Mouse (Mus musculus): ENCODE measurements around the gene Fam210b. TPM values are rescaled to one million over a fixed set of nuclear protein-coding genes. Genes with fewer than 3 reads are reported as not detected.
"Not testable (repeated sequence)": the region's sequence is repeated elsewhere in the genome, so short reads cannot be mapped to it uniquely, and the experiment has no call there.

Fam210b gene
- polyA plus RNA-seq (2014; fragmentation: Nextera tagmentation; extraction: Ambion mirVana), result 51.5 and 53.1 TPM in 2 replicates

GRCm38 (mm10) chr2:172345258-172345738 is at the start of gene Fam210b:
Gene Fam210b (plus strand): TSS chr2:172345565.
- DNase-seq (ENCODE audit: low spot score), result peak; percentile 99
- H3K4me2 ChIP-seq (ENCODE audit: low read length), result peak within 1 kb of the TSS; percentile 95
- H3K9me3 ChIP-seq (replicated peaks; ENCODE audit: control insufficient read depth, low read length), result no peaks in the 10 kb centered on the region
- ATAC-seq, result peak; percentile 93
- no peaks in the 10 kb centered on the region for H3K27me3 ChIP-seq (replicated peaks; ENCODE audit: control insufficient read depth, insufficient read depth, low read length)
- peak within 1 kb of the TSS; percentile 81 for H3K9ac ChIP-seq (ENCODE audit: low read length)
- H3K4me3 ChIP-seq (ENCODE audit: low read depth, low read length), result peak within 1 kb of the TSS; percentile 67
- H3K36me3 ChIP-seq (ENCODE audit: control insufficient read depth, insufficient read depth, low read length), result peaks cover 4% of the 10 kb centered on the region; the same call in 1 of the 2 replicates
- 1% methylated on average over 33 of the region's 35 CpGs for WGBS
- peaks cover 25% of the 10 kb centered on the region for H3K4me1 ChIP-seq (ENCODE audit: control insufficient read depth, insufficient read depth, low read length)
- H3K27ac ChIP-seq (ENCODE audit: low read depth, low read length), result peak within 1 kb of the TSS; percentile 80

DNA sequence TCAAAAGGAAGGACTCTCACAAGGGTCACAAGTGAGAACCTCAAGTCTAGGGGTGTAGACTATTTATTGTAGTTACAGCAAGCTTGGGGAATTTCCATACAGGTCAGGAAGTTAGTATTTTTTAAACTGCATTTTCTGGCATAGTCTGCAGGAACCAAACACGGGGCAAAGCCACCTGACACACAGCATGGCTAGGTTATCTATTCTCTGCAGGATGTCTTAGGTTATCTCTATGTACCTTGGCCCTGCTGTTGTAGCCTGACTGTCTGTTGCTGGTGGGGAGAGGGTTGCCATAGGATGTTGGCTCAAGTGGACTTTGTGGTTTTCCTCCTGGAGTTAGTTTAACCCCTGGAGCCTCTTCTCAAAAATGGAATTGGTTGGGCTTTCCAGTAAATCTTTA is 47.3 kb upstream of the Fam210b start:
- ATAC-seq (no peak), DNase-seq (ENCODE audit: low spot score) (no peak)
- Histone ChIP-seq H3K4me3 (ENCODE audit: low read depth, low read length) (no peak overlapping the region), H3K36me3 (ENCODE audit: control insufficient read depth, insufficient read depth, low read length) (no peaks in the 10 kb centered on the region), H3K9ac (ENCODE audit: low read length) (no peak overlapping the region), H3K9me3 (replicated peaks; ENCODE audit: control insufficient read depth, low read length) (no peaks in the 10 kb centered on the region), H3K27me3 (replicated peaks; ENCODE audit: control insufficient read depth, insufficient read depth, low read length) (no peaks in the 10 kb centered on the region), H3K4me1 (ENCODE audit: control insufficient read depth, insufficient read depth, low read length) (peaks cover 15% of the 10 kb centered on the region), H3K4me2 (ENCODE audit: low read length) (no peak overlapping the region), H3K27ac (ENCODE audit: low read depth, low read length) (no peak overlapping the region)
- WGBS, result 70% methylated on average over 1 of the region's 1 CpGs

GRCm38 (mm10) chr2:172298542-172298941 is 46.8 kb upstream of the Fam210b start:
- no peak overlapping the region for H3K27ac ChIP-seq (ENCODE audit: low read depth, low read length)
- no peaks in the 10 kb centered on the region for H3K27me3 ChIP-seq (replicated peaks; ENCODE audit: control insufficient read depth, insufficient read depth, low read length)
- ATAC-seq, result no peak
- no peak overlapping the region for H3K4me2 ChIP-seq (ENCODE audit: low read length)
- no peak for DNase-seq (ENCODE audit: low spot score)
- no peaks in the 10 kb centered on the region for H3K36me3 ChIP-seq (ENCODE audit: control insufficient read depth, insufficient read depth, low read length)
- H3K4me3 ChIP-seq (ENCODE audit: low read depth, low read length), result no peak overlapping the region
- WGBS, result 27% methylated on average over 1 of the region's 1 CpGs
- H3K9ac ChIP-seq (ENCODE audit: low read length), result no peak overlapping the region
- peaks cover 13% of the 10 kb centered on the region for H3K4me1 ChIP-seq (ENCODE audit: control insufficient read depth, insufficient read depth, low read length)
- no peaks in the 10 kb centered on the region for H3K9me3 ChIP-seq (replicated peaks; ENCODE audit: control insufficient read depth, low read length)

- Histone ChIP-seq H3K9me3 (replicated peaks; ENCODE audit: control insufficient read depth, low read length) (no peaks in the 10 kb centered on the region), H3K9ac (ENCODE audit: low read length) (no peak overlapping the region; the same call in 1 of the 2 replicates), H3K27ac (ENCODE audit: low read depth, low read length) (no peak overlapping the region), H3K4me3 (ENCODE audit: low read depth, low read length) (no peak overlapping the region), H3K4me1 (ENCODE audit: control insufficient read depth, insufficient read depth, low read length) (peaks cover 16% of the 10 kb centered on the region), H3K27me3 (replicated peaks; ENCODE audit: control insufficient read depth, insufficient read depth, low read length) (no peaks in the 10 kb centered on the region), H3K4me2 (ENCODE audit: low read length) (no peak overlapping the region), H3K36me3 (ENCODE audit: control insufficient read depth, insufficient read depth, low read length) (no peaks in the 10 kb centered on the region)
- ATAC-seq, result peak; percentile 47; the same call in 1 of the 2 replicates
- WGBS, result 2% methylated on average over 14 of the region's 14 CpGs
- DNase-seq (ENCODE audit: low spot score), result peak; percentile 58
These were observed 46.0 kb upstream of the Fam210b start for GRCm38 (mm10) chr2:172299126-172299921.

GRCm38 (mm10) chr2:172302396-172302795 is 43.0 kb upstream of the Fam210b start:
- no peaks in the 10 kb centered on the region for H3K27me3 ChIP-seq (replicated peaks; ENCODE audit: control insufficient read depth, insufficient read depth, low read length)
- DNase-seq (ENCODE audit: low spot score), result no peak
- H3K4me3 ChIP-seq (ENCODE audit: low read depth, low read length), result no peak overlapping the region
- no peaks in the 10 kb centered on the region for H3K9me3 ChIP-seq (replicated peaks; ENCODE audit: control insufficient read depth, low read length)
- H3K4me1 ChIP-seq (ENCODE audit: control insufficient read depth, insufficient read depth, low read length), result peaks cover 19% of the 10 kb centered on the region
- 94% methylated on average over 5 of the region's 5 CpGs for WGBS
- no peak overlapping the region for H3K27ac ChIP-seq (ENCODE audit: low read depth, low read length)
- no peak for ATAC-seq
- no peaks in the 10 kb centered on the region for H3K36me3 ChIP-seq (ENCODE audit: control insufficient read depth, insufficient read depth, low read length)
- H3K9ac ChIP-seq (ENCODE audit: low read length), result no peak overlapping the region
- no peak overlapping the region for H3K4me2 ChIP-seq (ENCODE audit: low read length)

- DNase-seq (ENCODE audit: low spot score) (peak; percentile 60), ATAC-seq (peak; percentile 75)
- Histone ChIP-seq H3K9me3 (replicated peaks; ENCODE audit: control insufficient read depth, low read length) (no peaks in the 10 kb centered on the region), H3K27me3 (replicated peaks; ENCODE audit: control insufficient read depth, insufficient read depth, low read length) (no peaks in the 10 kb centered on the region), H3K4me2 (ENCODE audit: low read length) (no peak overlapping the region), H3K27ac (ENCODE audit: low read depth, low read length) (no peak overlapping the region), H3K4me1 (ENCODE audit: control insufficient read depth, insufficient read depth, low read length) (peaks cover 18% of the 10 kb centered on the region), H3K9ac (ENCODE audit: low read length) (no peak overlapping the region), H3K36me3 (ENCODE audit: control insufficient read depth, insufficient read depth, low read length) (no peaks in the 10 kb centered on the region), H3K4me3 (ENCODE audit: low read depth, low read length) (no peak overlapping the region)
- WGBS, result 26% methylated on average over 8 of the region's 8 CpGs
These were observed 41.2 kb upstream of the Fam210b start for GRCm38 (mm10) chr2:172304118-172304708.

GRCm38 (mm10) chr2:172305546-172305945 is 39.8 kb upstream of the Fam210b start:
- not testable (repeated sequence) for H3K9ac ChIP-seq (ENCODE audit: low read length); H3K4me3 ChIP-seq (ENCODE audit: low read depth, low read length); H3K4me2 ChIP-seq (ENCODE audit: low read length); H3K4me1 ChIP-seq (ENCODE audit: control insufficient read depth, insufficient read depth, low read length); H3K27ac ChIP-seq (ENCODE audit: low read depth, low read length); ATAC-seq; H3K36me3 ChIP-seq (ENCODE audit: control insufficient read depth, insufficient read depth, low read length); H3K9me3 ChIP-seq (replicated peaks; ENCODE audit: control insufficient read depth, low read length); DNase-seq (ENCODE audit: low spot score); H3K27me3 ChIP-seq (replicated peaks; ENCODE audit: control insufficient read depth, insufficient read depth, low read length)
- WGBS, result 75% methylated on average over 7 of the region's 7 CpGs

GRCm38 (mm10) chr2:172306544-172306943 is 38.8 kb upstream of the Fam210b start:
- Histone ChIP-seq H3K4me2 (ENCODE audit: low read length) (no peak overlapping the region), H3K27me3 (replicated peaks; ENCODE audit: control insufficient read depth, insufficient read depth, low read length) (no peaks in the 10 kb centered on the region), H3K36me3 (ENCODE audit: control insufficient read depth, insufficient read depth, low read length) (no peaks in the 10 kb centered on the region), H3K4me3 (ENCODE audit: low read depth, low read length) (no peak overlapping the region), H3K9me3 (replicated peaks; ENCODE audit: control insufficient read depth, low read length) (no peaks in the 10 kb centered on the region), H3K9ac (ENCODE audit: low read length) (no peak overlapping the region), H3K4me1 (ENCODE audit: control insufficient read depth, insufficient read depth, low read length) (peaks cover 6% of the 10 kb centered on the region; the same call in 1 of the 2 replicates), H3K27ac (ENCODE audit: low read depth, low read length) (no peak overlapping the region)
- 81% methylated on average over 4 of the region's 4 CpGs for WGBS
- DNase-seq (ENCODE audit: low spot score), result no peak
- ATAC-seq, result no peak

- H3K27ac ChIP-seq (ENCODE audit: low read depth, low read length), result no peak overlapping the region
- ATAC-seq (no peak), DNase-seq (ENCODE audit: low spot score) (no peak)
- H3K4me1 ChIP-seq (ENCODE audit: control insufficient read depth, insufficient read depth, low read length), result no peaks in the 10 kb centered on the region
- H3K9me3 ChIP-seq (replicated peaks; ENCODE audit: control insufficient read depth, low read length), result no peaks in the 10 kb centered on the region
- H3K36me3 ChIP-seq (ENCODE audit: control insufficient read depth, insufficient read depth, low read length), result no peaks in the 10 kb centered on the region
- no peak overlapping the region for H3K4me2 ChIP-seq (ENCODE audit: low read length)
- H3K9ac ChIP-seq (ENCODE audit: low read length), result no peak overlapping the region
- H3K27me3 ChIP-seq (replicated peaks; ENCODE audit: control insufficient read depth, insufficient read depth, low read length), result no peaks in the 10 kb centered on the region
- H3K4me3 ChIP-seq (ENCODE audit: low read depth, low read length), result no peak overlapping the region
- WGBS, result 92% methylated on average over 9 of the region's 9 CpGs
These were observed 33.6 kb upstream of the Fam210b start for GRCm38 (mm10) chr2:172311731-172312130.

All from forebrain, embryonic 14.5 days (tissue).